Mouse (Mus musculus): Measurements from ENCODE around the gene Ifi211. TPM values are rescaled to one million over a fixed set of nuclear protein-coding genes. Genes with fewer than 3 reads are reported as not detected.
A peak's percentile ranks its signal among the peaks of the same experiment; 100 is the strongest.
"Not testable (repeated sequence)": the region's sequence is repeated elsewhere in the genome, so short reads cannot be mapped to it uniquely, and the experiment has no call there.

The Ifi211 gene
- polyA plus RNA-seq (2012; rRNA removed): 0.49 and 0.55 TPM in 2 replicates

- WGBS: 59% methylated on average over 6 of the region's 6 CpGs
Observed at GRCm38 (mm10) chr1:173912548-173913255, at the start of gene Ifi211. Ifi211 (minus strand) TSS chr1:173913046.

DNA sequence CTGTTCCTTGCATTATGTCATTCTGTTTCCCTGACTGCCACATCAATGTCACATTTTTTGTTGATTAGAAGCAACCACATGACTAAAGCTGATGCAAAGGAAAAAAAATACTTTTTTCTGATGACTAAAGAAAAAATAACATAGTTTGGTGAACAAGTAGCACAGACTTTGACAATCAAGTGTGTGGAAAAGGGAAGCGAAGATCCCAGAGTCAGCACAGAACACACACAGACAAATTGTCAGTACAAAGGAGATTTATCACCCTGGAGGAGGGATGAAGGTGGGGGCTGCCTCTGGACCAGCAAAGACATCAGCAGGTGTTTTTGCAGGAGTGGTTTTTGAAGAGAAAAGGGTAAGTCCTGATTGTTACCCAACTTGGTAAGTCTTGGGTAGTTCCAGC, 48.6 kb upstream of the Ifi211 start:
- H3K4me3 ChIP-seq (ENCODE audit: extremely low read depth, insufficient read depth, insufficient read length); DNase-seq (ENCODE audit: low read depth in 1 of 2, low spot score in 2 of 2); H3K27ac ChIP-seq (ENCODE audit: insufficient read depth, low read length); H3K36me3 ChIP-seq (ENCODE audit: control insufficient read depth, insufficient read depth, low read length); H3K4me1 ChIP-seq (ENCODE audit: control insufficient read depth, insufficient read depth, insufficient read length); H3K27me3 ChIP-seq (ENCODE audit: control insufficient read depth, insufficient read depth, low read length): not testable (repeated sequence)
- WGBS: 86% methylated on average over 1 of the region's 1 CpGs

More at GRCm38 (mm10) chr1:173912548-173913255, at the start of gene Ifi211:
- not testable (repeated sequence) for DNase-seq (ENCODE audit: low read depth in 1 of 2, low spot score in 2 of 2); H3K36me3 ChIP-seq (ENCODE audit: control insufficient read depth, insufficient read depth, low read length); H3K27me3 ChIP-seq (ENCODE audit: control insufficient read depth, insufficient read depth, low read length); H3K4me3 ChIP-seq (ENCODE audit: extremely low read depth, insufficient read depth, insufficient read length); H3K4me1 ChIP-seq (ENCODE audit: control insufficient read depth, insufficient read depth, insufficient read length); H3K27ac ChIP-seq (ENCODE audit: insufficient read depth, low read length)

- 83% methylated on average over 3 of the region's 3 CpGs for WGBS
Observed at GRCm38 (mm10) chr1:173959998-173960397, 47.2 kb upstream of the Ifi211 start.

DNA sequence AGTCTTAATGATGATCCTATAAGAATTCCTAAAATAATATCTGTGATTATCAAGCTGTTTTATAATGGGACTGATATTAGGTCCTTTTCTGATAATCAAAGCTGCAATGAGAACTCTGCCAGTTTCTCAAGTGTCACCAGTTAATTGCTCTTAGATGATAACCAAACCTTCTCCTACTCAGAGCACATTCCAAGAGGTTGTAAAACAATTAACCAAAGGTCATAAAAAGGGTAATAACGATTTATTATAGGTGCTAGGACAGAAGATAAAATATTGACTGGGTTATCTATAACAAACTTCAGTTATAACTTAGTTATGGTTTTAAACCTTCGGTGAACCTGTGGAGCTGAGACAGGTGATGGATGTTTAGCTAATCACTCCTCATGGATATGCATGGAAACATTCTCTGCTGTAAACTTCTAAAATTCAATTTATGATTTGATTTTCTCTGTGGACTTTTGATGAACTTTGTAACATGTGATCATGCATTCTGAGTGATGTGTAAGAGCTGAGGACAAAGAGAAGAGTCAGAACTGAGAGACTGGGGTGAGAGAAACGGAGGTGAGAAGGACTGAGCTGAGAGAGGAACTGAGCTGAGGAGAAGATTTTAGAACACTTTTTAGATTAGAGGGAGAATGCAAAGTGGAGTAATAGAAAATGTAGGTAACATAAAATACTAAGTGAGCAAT, 43.1 kb upstream of the Ifi211 start:
- 80% methylated on average over 3 of the region's 3 CpGs for WGBS
- not testable (repeated sequence) for H3K4me1 ChIP-seq (ENCODE audit: control insufficient read depth, insufficient read depth, insufficient read length)

More at GRCm38 (mm10) chr1:173959998-173960397, 47.2 kb upstream of the Ifi211 start:
- H3K4me3 ChIP-seq (ENCODE audit: extremely low read depth, insufficient read depth, insufficient read length); H3K27ac ChIP-seq (ENCODE audit: insufficient read depth, low read length); H3K27me3 ChIP-seq (ENCODE audit: control insufficient read depth, insufficient read depth, low read length); H3K4me1 ChIP-seq (ENCODE audit: control insufficient read depth, insufficient read depth, insufficient read length); DNase-seq (ENCODE audit: low read depth in 1 of 2, low spot score in 2 of 2); H3K36me3 ChIP-seq (ENCODE audit: control insufficient read depth, insufficient read depth, low read length): not testable (repeated sequence)

DNA sequence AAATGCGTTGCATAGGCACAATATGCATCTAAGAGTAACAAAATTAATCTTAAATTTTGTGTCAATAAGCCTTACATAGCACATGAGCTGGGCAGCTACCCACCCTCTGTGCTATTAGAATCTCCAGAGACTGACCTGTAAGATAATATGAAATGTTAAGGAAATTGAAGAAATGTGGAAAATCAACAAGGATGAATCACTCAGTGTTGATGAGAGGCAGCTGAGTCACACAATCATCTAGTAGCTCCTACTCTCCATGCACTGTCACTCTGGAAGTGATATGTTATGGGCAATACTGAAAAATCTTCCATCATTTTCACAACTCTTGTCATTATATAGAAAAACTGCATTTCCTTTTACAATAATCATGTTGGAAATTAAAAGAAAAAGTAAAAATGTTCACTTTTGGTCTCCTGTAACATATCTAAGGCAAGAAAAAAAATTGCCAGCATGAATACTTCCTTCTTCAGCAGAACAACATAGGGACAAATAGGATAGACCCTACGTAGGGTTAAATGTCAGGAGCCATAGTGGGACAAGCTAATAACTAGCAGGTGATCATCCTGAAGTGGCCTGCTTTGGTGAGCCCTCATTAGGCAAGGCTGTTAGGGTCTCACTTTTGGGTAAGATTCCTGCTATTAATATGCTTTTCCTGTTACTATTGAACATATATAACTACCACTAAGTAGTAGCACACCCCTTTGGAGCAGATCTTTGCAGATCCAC, 42.4 kb upstream of the Ifi211 start:
- Histone ChIP-seq H3K4me1 (ENCODE audit: control insufficient read depth, insufficient read depth, insufficient read length) (no peaks in the 10 kb centered on the region), H3K36me3 (ENCODE audit: control insufficient read depth, insufficient read depth, low read length) (no peaks in the 10 kb centered on the region), H3K27me3 (ENCODE audit: control insufficient read depth, insufficient read depth, low read length) (no peaks in the 10 kb centered on the region), H3K27ac (ENCODE audit: insufficient read depth, low read length) (no peak overlapping the region), H3K4me3 (ENCODE audit: extremely low read depth, insufficient read depth, insufficient read length) (no peak overlapping the region)
- DNase-seq (ENCODE audit: low read depth in 1 of 2, low spot score in 2 of 2): no peak
- 90% methylated on average over 2 of the region's 2 CpGs for WGBS
- no peak for TF ChIP-seq POLR2A (IDR thresholded peaks at IDR 0.05; ENCODE audit: low read depth, low read length)
- TF ChIP-seq CTCF (IDR thresholded peaks at IDR 0.05; ENCODE audit: extremely low read depth, insufficient read depth, insufficient read length, insufficient replicate concordance): no peak

More for the DNA sequence above, 43.1 kb upstream of the Ifi211 start:
- not testable (repeated sequence) for H3K36me3 ChIP-seq (ENCODE audit: control insufficient read depth, insufficient read depth, low read length); H3K27ac ChIP-seq (ENCODE audit: insufficient read depth, low read length); H3K27me3 ChIP-seq (ENCODE audit: control insufficient read depth, insufficient read depth, low read length); DNase-seq (ENCODE audit: low read depth in 1 of 2, low spot score in 2 of 2); H3K4me3 ChIP-seq (ENCODE audit: extremely low read depth, insufficient read depth, insufficient read length)

DNA sequence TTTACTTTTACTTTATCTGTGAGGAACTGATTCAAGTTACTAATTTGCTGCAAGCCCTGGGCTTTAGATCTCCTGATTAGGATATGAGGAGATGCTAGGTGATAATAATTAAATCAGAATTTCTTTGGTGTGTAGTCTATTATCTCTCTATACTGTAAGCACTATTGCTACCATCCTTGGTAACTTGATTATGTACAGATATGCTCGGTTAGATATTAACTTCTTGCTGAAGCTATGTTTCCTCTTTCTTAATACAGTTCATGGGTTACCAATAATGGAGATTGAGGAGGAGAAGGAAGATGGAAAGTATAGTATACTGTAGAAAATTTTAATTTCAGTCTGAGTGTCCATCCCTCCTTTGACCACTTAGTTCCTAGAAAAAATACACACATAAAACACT, 40.7 kb upstream of the Ifi211 start:
- TF ChIP-seq CTCF (IDR thresholded peaks at IDR 0.05; ENCODE audit: extremely low read depth, insufficient read depth, insufficient read length, insufficient replicate concordance) (no peak), POLR2A (IDR thresholded peaks at IDR 0.05; ENCODE audit: low read depth, low read length) (no peak)
- H3K27me3 ChIP-seq (ENCODE audit: control insufficient read depth, insufficient read depth, low read length): no peaks in the 10 kb centered on the region
- DNase-seq (ENCODE audit: low read depth in 1 of 2, low spot score in 2 of 2): no peak
- H3K4me1 ChIP-seq (ENCODE audit: control insufficient read depth, insufficient read depth, insufficient read length): peaks cover 4% of the 10 kb centered on the region; the same call in 1 of the 2 replicates
- H3K36me3 ChIP-seq (ENCODE audit: control insufficient read depth, insufficient read depth, low read length): no peaks in the 10 kb centered on the region
- no peak overlapping the region for H3K4me3 ChIP-seq (ENCODE audit: extremely low read depth, insufficient read depth, insufficient read length)
- no peak overlapping the region for H3K27ac ChIP-seq (ENCODE audit: insufficient read depth, low read length)
- 71% methylated on average over 1 of the region's 1 CpGs for WGBS

GRCm38 (mm10) chr1:173949044-173949443, 36.2 kb upstream of the Ifi211 start:
- not testable (repeated sequence) for H3K4me1 ChIP-seq (ENCODE audit: control insufficient read depth, insufficient read depth, insufficient read length); H3K4me3 ChIP-seq (ENCODE audit: extremely low read depth, insufficient read depth, insufficient read length); H3K36me3 ChIP-seq (ENCODE audit: control insufficient read depth, insufficient read depth, low read length); H3K27ac ChIP-seq (ENCODE audit: insufficient read depth, low read length); H3K27me3 ChIP-seq (ENCODE audit: control insufficient read depth, insufficient read depth, low read length)
- DNase-seq (ENCODE audit: low read depth in 1 of 2, low spot score in 2 of 2): peak; percentile 17 to 29
- WGBS: 9% methylated on average over 2 of the region's 2 CpGs

DNA sequence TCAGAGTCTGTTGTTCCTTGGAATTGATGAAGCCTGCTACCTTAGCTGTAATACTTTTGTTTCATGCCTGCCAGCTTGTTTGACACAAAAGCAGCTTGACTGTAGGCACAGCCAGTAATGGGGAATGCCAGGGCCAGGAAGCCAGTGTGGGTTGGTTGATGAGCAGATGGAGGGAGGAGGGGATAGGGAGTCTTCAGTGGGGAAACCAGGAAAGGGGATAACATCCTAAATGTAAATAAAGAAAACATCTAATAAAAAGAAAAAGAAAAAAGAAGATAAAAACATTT, 29.9 kb upstream of the Ifi211 start:
- not testable (repeated sequence) for H3K36me3 ChIP-seq (ENCODE audit: control insufficient read depth, insufficient read depth, low read length); H3K27me3 ChIP-seq (ENCODE audit: control insufficient read depth, insufficient read depth, low read length); DNase-seq (ENCODE audit: low read depth in 1 of 2, low spot score in 2 of 2); H3K4me1 ChIP-seq (ENCODE audit: control insufficient read depth, insufficient read depth, insufficient read length)
- H3K27ac ChIP-seq (ENCODE audit: insufficient read depth, low read length): peak overlapping the region; percentile 71
- peak overlapping the region; percentile 3 for H3K4me3 ChIP-seq (ENCODE audit: extremely low read depth, insufficient read depth, insufficient read length)

DNA sequence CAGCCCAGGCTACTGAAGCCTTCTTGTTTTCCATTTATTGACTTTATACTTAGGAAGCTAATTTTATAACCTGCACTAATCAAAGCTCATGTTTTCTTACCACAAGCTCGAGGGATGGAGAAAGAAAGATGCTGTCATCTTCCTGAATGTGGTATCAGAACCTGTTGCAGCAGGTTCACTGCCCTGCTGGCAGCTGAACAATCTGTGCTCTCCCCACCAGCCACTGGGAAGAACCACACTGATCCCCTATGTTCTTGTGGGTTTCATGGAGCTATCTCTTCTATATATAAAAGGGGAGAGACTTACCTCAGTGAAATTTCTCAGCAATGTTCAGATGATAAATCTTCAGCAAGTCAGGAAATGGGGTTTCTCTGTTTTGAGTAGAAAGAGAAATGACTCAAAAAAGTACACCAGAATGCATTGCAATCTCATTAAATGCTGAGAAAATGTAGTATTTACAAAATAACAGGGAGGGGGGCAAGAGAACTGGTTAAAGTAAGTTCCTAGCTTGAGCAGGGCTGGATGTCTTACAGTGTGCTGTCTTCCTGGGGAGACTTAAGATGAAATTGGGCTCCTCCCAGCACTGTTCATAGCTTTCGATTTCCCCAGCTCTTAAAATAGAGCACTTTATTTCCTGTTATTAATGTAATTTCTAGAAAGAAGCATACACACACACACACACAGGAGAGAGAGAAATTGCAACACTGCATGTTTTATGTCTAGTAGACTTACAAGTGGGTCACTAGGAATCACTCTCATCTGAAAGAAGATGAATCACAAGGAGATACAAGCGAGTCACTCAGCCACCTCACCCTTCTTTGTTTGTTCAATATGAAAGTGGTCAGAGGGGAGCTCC, 29.3 kb upstream of the Ifi211 start, which contains the start of the genes Mndal and Ifi203:
Gene Mndal (minus strand): TSS at position 568 of the 856 bp plus-strand sequence.
Gene Ifi203 (minus strand): TSS at position 749 of the 856 bp plus-strand sequence.
- peak within 1 kb of the TSS; percentile 83 for H3K27ac ChIP-seq (ENCODE audit: insufficient read depth, low read length)
- 0% methylated on average over 3 of the region's 3 CpGs for WGBS
- not testable (repeated sequence) for H3K4me1 ChIP-seq (ENCODE audit: control insufficient read depth, insufficient read depth, insufficient read length); H3K36me3 ChIP-seq (ENCODE audit: control insufficient read depth, insufficient read depth, low read length); H3K27me3 ChIP-seq (ENCODE audit: control insufficient read depth, insufficient read depth, low read length)
- H3K4me3 ChIP-seq (ENCODE audit: extremely low read depth, insufficient read depth, insufficient read length): peak within 1 kb of the TSS; percentile 56
- DNase-seq (ENCODE audit: low read depth in 1 of 2, low spot score in 2 of 2): peak in 1 of 2 experiments; percentile 23

All from spleen, adult 2 months (tissue).